Mouse (Mus musculus) forebrain, embryonic 12.5 days (tissue): ENCODE measurements around the gene Prkcq. TPM values are rescaled to one million over a fixed set of nuclear protein-coding genes. Genes with fewer than 3 reads are reported as not detected.
"Not testable (repeated sequence)": the region's sequence is repeated elsewhere in the genome, so short reads cannot be mapped to it uniquely, and the experiment has no call there.

Source experiments
- ATAC-seq: fragments of 200-750 bp; cut with Nextera tagmentation; 2 replicates; pipeline ENCODE4 v1.8.0; 2017; ENCODE audit warnings: moderate TSS enrichment; ENCODE audit not compliant: low FRiP score
- H3K27ac ChIP-seq: fragments of 300-500 bp; sonication (generic); 2 replicates; pipeline ENCODE4 v1.5.1; 2016; ENCODE audit warnings: mild to moderate bottlenecking
- H3K27me3 ChIP-seq: fragments of 300-500 bp; sonication (generic); 2 replicates; pipeline ENCODE4 v1.6.1; 2016; ENCODE audit warnings: mild to moderate bottlenecking
- H3K36me3 ChIP-seq: fragments of 300-500 bp; sonication (generic); replicated peaks from 2 replicates; pipeline ENCODE4 v1.6.1; 2016; ENCODE audit warnings: mild to moderate bottlenecking
- H3K4me1 ChIP-seq: fragments of 300-500 bp; sonication (generic); 2 replicates; pipeline ENCODE4 v1.6.1; 2016
- H3K4me2 ChIP-seq: fragments of 300-500 bp; sonication (generic); 2 replicates; pipeline ENCODE4 v1.6.1; 2016; ENCODE audit warnings: mild to moderate bottlenecking, moderate library complexity
- H3K4me3 ChIP-seq: fragments of 300-500 bp; sonication (generic); replicated peaks from 2 replicates; pipeline ENCODE4 v1.5.1; 2016; ENCODE audit warnings: mild to moderate bottlenecking
- H3K9ac ChIP-seq: fragments of 300-500 bp; sonication (generic); 2 replicates; pipeline ENCODE4 v1.6.1; 2016; ENCODE audit warnings: mild to moderate bottlenecking
- H3K9me3 ChIP-seq: fragments of 300-500 bp; sonication (generic); 2 replicates; pipeline ENCODE4 v1.6.1; 2016
- WGBS: fragments of 180-500 bp; shearing (Covaris S2); methylation state at CpG from one replicate; pipeline ENCODE4 v1.1.7; 2016; 5-methylcytosine and 5-hydroxymethylcytosine counted together
- polyA plus RNA-seq: library from polyadenylated mRNA; unstranded; fragments of >200 nt; fragmentation: Nextera tagmentation; extraction: Ambion mirVana; gene quantifications from 2 replicates; pipeline ENCODE4 v1.2.1, GENCODE M21; 2016

The Prkcq gene
- polyA plus RNA-seq, 1 experiment from 2014 or later: 1.3 TPM

DNA sequence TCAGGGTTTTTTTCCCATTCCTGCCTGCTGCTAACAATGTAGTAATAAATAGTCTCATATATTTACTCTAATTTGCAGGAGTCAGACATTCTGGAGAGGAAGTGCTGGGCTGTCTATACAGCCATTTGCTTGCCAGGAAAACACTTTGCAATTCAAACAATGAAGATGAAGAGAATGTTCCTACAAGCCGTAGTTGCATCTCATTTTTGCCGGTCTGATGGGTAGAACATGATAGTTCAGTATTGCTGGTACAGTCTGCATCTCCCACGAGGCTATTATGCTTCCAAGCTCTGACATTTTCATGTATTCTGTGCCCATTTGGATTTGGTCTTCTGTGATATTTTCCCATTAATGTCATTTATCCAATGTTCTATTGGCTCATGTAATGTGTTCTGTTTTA, 150.5 kb downstream of the Prkcq start:
- no peaks in the 10 kb centered on the region for H3K9me3 ChIP-seq
- no peaks in the 10 kb centered on the region for H3K4me1 ChIP-seq
- no peak for ATAC-seq
- no peak overlapping the region for H3K4me3 ChIP-seq
- no peaks in the 10 kb centered on the region for H3K36me3 ChIP-seq
- WGBS: 89% methylated on average over 3 of the region's 3 CpGs
- no peak overlapping the region for H3K27ac ChIP-seq
- H3K9ac ChIP-seq: no peak overlapping the region
- H3K4me2 ChIP-seq: no peak overlapping the region
- no peaks in the 10 kb centered on the region for H3K27me3 ChIP-seq

DNA sequence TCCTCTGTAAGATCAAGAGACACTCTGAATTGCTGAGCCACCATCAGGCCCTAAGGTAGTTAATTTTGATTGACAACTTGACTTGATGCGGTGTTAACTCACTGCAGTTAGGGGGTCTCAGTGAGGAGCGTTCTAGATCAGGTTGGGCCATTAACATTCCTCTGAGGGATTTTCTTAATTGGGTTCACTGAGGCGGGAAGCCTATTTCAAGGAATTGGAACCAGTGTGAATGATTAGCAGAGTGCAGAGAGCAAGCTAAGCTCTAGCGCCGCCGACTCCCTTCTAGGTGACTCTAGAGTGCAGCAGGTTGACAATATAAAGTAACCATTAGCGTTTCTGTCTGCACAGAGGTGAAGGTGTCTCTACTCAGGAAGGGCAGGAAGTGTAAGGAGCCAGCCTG, 155.4 kb downstream of the Prkcq start:
- no peak overlapping the region for H3K4me3 ChIP-seq
- no peaks in the 10 kb centered on the region for H3K4me1 ChIP-seq
- H3K9me3 ChIP-seq: no peaks in the 10 kb centered on the region
- H3K27me3 ChIP-seq: 0 out of 2 replicates have a peak, but pooled peaks cover 13% of the 10 kb centered on the region
- 51% methylated on average over 7 of the region's 7 CpGs for WGBS
- no peak overlapping the region for H3K9ac ChIP-seq
- H3K27ac ChIP-seq: no peak overlapping the region
- H3K4me2 ChIP-seq: no peak overlapping the region
- ATAC-seq: no peak
- H3K36me3 ChIP-seq: no peaks in the 10 kb centered on the region

GRCm38 (mm10) chr2:11329407-11330224, 157.7 kb downstream of the Prkcq start:
- Histone ChIP-seq H3K4me1 (no peaks in the 10 kb centered on the region), H3K9ac (no peak overlapping the region), H3K27ac (no peak overlapping the region), H3K9me3 (no peaks in the 10 kb centered on the region), H3K4me2 (no peak overlapping the region), H3K36me3 (no peaks in the 10 kb centered on the region), H3K27me3 (0 out of 2 replicates have a peak, but pooled peaks cover 13% of the 10 kb centered on the region), H3K4me3 (no peak overlapping the region)
- ATAC-seq: no peak
- 71% methylated on average over 10 of the region's 10 CpGs for WGBS

DNA sequence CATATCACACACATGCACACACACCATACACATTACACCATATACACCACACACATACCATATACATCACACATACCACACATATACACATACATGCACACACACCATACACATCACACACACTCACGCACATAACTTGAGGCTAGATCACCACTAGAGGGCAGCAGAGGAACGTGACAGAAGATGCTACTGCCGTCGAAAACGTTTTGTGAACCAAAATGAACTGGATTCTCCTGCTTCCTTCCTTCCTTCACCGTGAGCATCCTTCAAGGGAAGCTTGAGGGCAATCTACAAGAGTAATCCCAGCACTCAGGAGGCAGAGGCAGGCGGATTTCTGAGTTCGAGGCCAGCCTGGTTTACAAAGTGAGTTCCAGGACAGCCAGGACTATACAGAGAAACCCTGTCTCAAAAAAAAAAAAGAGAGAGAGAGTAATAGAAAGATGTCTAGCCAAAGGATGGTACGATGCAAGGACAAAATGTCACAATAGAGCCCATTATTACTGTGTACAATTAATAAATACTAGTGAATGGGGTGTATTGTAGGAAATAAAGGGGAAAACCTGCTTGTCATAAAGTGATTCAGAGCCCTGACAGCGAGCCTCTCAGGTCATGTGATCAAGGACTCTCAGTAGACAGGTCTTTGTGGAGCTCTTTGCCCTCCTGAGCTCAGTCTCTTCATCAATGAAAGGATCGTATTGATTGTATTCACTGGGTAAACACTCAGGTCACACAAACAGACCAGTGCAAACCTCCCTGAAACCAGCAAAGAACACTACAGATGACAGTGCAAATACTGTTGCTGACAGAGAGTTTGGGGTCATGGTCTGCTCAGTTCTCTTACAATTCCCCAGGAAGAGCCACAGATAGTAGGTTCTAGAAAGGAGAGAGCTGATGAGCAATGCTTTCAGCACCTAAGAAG, 159.9 kb downstream of the Prkcq start:
- no peaks in the 10 kb centered on the region for H3K9me3 ChIP-seq
- 25% methylated on average over 11 of the region's 11 CpGs for WGBS
- H3K4me3 ChIP-seq: no peak overlapping the region
- no peaks in the 10 kb centered on the region for H3K36me3 ChIP-seq
- H3K27ac ChIP-seq: no peak overlapping the region
- no peak overlapping the region for H3K9ac ChIP-seq
- 0 out of 2 replicates have a peak, but pooled peaks cover 13% of the 10 kb centered on the region for H3K27me3 ChIP-seq
- no peaks in the 10 kb centered on the region for H3K4me1 ChIP-seq
- peak; percentile 83; the same call in 1 of the 2 replicates for ATAC-seq
- H3K4me2 ChIP-seq: no peak overlapping the region

DNA sequence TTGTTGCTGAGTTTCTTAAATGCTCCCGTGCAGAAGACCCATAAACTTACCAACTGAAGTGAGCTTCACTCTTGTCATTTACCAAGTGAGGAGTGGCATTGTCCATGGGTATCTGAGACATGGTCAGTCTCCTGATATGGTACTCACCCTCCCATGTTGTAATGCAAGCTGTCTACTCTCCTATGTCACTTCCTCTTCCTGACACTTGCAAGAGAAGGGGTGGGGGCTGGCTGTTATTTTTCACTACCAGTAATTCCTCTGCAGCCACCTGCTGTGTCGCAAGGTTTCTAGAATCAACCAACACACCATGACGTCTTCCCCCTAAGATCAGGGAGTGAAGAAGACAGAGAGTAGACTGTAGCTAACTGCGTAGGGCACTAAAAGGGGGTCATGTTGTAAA, 160.6 kb downstream of the Prkcq start:
- Histone ChIP-seq H3K36me3 (no peaks in the 10 kb centered on the region), H3K4me1 (no peaks in the 10 kb centered on the region), H3K9ac (no peak overlapping the region), H3K9me3 (no peaks in the 10 kb centered on the region), H3K4me2 (no peak overlapping the region), H3K27ac (no peak overlapping the region), H3K4me3 (no peak overlapping the region), H3K27me3 (0 out of 2 replicates have a peak, but pooled peaks cover 13% of the 10 kb centered on the region)
- WGBS: 86% methylated on average over 4 of the region's 4 CpGs
- no peak for ATAC-seq

GRCm38 (mm10) chr2:11333301-11334017, 161.6 kb downstream of the Prkcq start:
- no peak; the same call in 1 of the 2 replicates for ATAC-seq
- Histone ChIP-seq H3K27ac (no peak overlapping the region), H3K9me3 (no peaks in the 10 kb centered on the region), H3K9ac (no peak overlapping the region), H3K27me3 (0 out of 2 replicates have a peak, but pooled peaks cover 13% of the 10 kb centered on the region), H3K36me3 (no peaks in the 10 kb centered on the region), H3K4me3 (no peak overlapping the region), H3K4me1 (no peaks in the 10 kb centered on the region), H3K4me2 (no peak overlapping the region)
- WGBS: 58% methylated on average over 14 of the region's 14 CpGs

DNA sequence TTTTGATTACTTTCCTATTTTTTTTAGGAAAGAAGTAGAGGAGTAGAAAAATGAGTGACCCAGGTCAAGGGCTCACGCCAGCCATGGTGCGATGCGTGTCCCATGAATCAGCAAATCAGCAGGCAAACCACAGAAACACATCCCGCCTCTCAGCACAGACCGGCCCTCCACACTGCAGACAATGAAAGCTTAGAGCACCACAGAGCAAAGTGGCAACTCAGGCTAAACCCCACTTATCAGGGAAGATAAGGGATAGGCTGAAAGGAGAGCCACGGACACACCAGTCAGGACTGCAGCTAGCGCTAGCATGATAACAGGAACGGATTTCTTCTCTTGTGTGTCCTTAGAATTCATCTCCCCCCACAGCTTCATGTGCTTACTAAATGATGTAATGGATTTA, 164.4 kb downstream of the Prkcq start:
- Histone ChIP-seq H3K4me2 (no peak overlapping the region), H3K27ac (no peak overlapping the region), H3K27me3 (0 out of 2 replicates have a peak, but pooled peaks cover 2% of the 10 kb centered on the region), H3K4me1 (no peaks in the 10 kb centered on the region), H3K36me3 (no peaks in the 10 kb centered on the region), H3K9me3 (no peaks in the 10 kb centered on the region), H3K9ac (no peak overlapping the region), H3K4me3 (no peak overlapping the region)
- 61% methylated on average over 8 of the region's 8 CpGs for WGBS
- ATAC-seq: no peak

DNA sequence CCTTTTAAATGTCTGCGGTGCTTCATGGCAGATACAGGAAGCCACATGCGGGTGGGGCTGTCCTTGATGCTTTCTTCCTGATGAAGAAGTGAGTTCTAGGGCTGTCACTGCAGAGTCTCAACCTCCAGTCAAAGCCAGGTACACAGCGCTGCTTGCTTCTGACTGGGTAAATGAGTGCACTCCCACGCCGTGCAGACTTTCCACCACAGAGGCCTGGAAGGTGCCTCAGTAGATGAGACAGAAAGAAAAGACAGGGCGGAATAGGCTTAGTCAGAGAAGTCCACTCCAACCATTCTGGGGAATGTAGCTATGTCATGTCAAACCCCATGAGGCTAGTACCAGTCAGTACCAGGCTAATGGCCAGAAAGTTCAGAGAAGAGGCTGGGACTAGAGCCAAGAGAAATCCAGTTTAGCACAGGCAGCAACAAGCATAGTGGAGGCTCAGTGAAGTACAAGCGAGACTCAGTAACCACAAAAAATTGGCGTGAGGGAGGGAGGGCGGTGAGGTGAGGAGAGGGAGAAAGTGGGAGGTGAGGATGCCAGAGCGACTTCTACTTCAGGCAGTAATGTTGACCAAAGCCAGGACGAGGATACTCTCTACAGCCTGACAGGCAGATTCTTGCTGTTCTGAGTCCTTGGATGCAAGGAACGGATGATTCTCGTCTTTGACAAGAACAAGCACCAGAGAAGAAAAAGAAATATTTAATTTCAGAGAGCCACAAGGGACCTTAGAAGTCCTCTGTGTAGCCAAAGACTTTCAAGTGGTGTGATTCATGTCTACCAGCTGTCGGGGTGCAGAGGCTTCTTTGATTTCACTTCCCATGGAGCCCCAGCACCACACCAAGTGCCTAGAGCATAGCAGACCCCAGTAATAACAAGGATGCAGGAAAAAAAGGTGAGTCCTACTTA, 167.3 kb downstream of the Prkcq start:
- no peak overlapping the region for H3K9ac ChIP-seq
- H3K27me3 ChIP-seq: no peaks in the 10 kb centered on the region
- H3K4me3 ChIP-seq: no peak overlapping the region
- WGBS: 87% methylated on average over 14 of the region's 14 CpGs
- no peaks in the 10 kb centered on the region for H3K36me3 ChIP-seq
- H3K27ac ChIP-seq: no peak overlapping the region
- H3K9me3 ChIP-seq: no peaks in the 10 kb centered on the region
- no peaks in the 10 kb centered on the region for H3K4me1 ChIP-seq
- H3K4me2 ChIP-seq: no peak overlapping the region
- ATAC-seq: no peak

- Histone ChIP-seq H3K4me1 (no peaks in the 10 kb centered on the region), H3K9me3 (no peaks in the 10 kb centered on the region), H3K9ac (no peak overlapping the region), H3K4me2 (no peak overlapping the region), H3K27me3 (no peaks in the 10 kb centered on the region), H3K4me3 (no peak overlapping the region), H3K36me3 (no peaks in the 10 kb centered on the region), H3K27ac (no peak overlapping the region)
- 81% methylated on average over 3 of the region's 3 CpGs for WGBS
- ATAC-seq: no peak
Measured at GRCm38 (mm10) chr2:11344691-11345090, 172.8 kb downstream of the Prkcq start.

DNA sequence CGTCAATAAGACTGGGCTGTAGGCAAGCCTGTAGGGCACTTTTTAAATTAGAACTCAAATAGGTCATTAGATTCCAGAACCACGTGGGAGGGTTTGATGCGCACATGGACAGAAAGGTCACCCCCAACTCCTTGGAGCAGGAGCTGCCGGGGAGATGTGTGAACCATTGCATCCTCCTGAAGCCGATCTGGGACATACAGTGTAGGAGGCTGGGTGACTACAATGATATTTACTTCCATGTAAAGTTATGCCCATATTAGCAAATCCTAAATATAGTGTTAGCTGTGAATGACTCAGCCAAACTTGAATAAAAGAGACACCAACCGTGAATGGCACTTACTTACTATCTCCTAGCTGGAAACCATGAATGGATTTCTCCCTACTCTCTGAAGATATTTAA, 174.5 kb downstream of the Prkcq start:
- not testable (repeated sequence) for H3K27me3 ChIP-seq, H3K9ac ChIP-seq, H3K4me3 ChIP-seq, H3K9me3 ChIP-seq, H3K4me2 ChIP-seq, H3K27ac ChIP-seq, ATAC-seq, H3K4me1 ChIP-seq, H3K36me3 ChIP-seq
- WGBS: 91% methylated on average over 6 of the region's 6 CpGs

DNA sequence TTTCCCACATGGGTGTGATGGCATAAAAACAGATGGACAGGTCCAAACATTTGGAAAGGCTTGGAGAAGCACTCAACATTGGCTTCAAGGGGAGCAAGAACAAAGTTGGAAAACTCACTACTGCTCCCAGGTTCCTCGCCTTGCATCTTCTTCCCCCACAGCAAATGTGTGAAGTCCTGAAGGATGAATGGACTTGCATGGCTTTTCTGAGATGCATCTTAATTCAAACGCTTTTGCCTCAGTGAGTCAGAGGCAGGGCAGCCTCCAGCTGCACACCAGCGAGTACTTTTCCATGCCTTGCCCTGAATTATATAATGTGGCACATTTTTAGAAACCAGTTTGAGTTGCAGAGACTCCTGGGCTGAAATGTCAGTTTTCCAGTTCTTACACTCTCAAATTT, 175.9 kb downstream of the Prkcq start:
- no peak overlapping the region for H3K9ac ChIP-seq
- no peak overlapping the region for H3K4me3 ChIP-seq
- 88% methylated on average over 3 of the region's 3 CpGs for WGBS
- no peak for ATAC-seq
- H3K27ac ChIP-seq: no peak overlapping the region
- H3K4me1 ChIP-seq: no peaks in the 10 kb centered on the region
- no peaks in the 10 kb centered on the region for H3K27me3 ChIP-seq
- no peak overlapping the region for H3K4me2 ChIP-seq
- no peaks in the 10 kb centered on the region for H3K36me3 ChIP-seq
- no peaks in the 10 kb centered on the region for H3K9me3 ChIP-seq
